Comparison of ENCODE assay signal across 12 mouse cellular contexts in genomic region chr7:100473846-100474454, GRCm38 (mm10). TPM values are rescaled to one million over a fixed set of nuclear protein-coding genes. Genes with fewer than 3 reads are reported as not detected.
"Had no signal": no experiment of that assay in that cellular context is flagged by ENCODE, and none has a peak within 500 bp of the region (broad histone marks: within the 10 kb centered on the region; RNA-seq: fewer than 3 reads in every experiment).

No protein-coding gene starts in this region.

- H3K4me3 ChIP-seq: limb, embryonic 13.5 days; megakaryocyte, embryonic 14.5 days; midbrain, embryonic 15.5 days; neural tube, embryonic 13.5 days had no signal

- ATAC-seq: midbrain, embryonic 15.5 days had no signal

- H3K4me1 ChIP-seq: limb, embryonic 13.5 days; midbrain, embryonic 15.5 days; neural tube, embryonic 13.5 days had no signal

- H3K27ac ChIP-seq: kidney, postnatal 0 days; limb, embryonic 13.5 days; midbrain, embryonic 15.5 days; neural tube, embryonic 13.5 days had no signal

- H3K9me3 ChIP-seq: limb, embryonic 13.5 days; megakaryocyte, embryonic 14.5 days; midbrain, embryonic 15.5 days; neural tube, embryonic 13.5 days had no signal

- H3K4me2 ChIP-seq: limb, embryonic 13.5 days; liver, embryonic 11.5 days; lung, embryonic 14.5 days; midbrain, embryonic 11.5 days; midbrain, embryonic 15.5 days; neural tube, embryonic 13.5 days had no signal

- H3K9ac ChIP-seq: limb, embryonic 13.5 days; lung, embryonic 14.5 days; midbrain, embryonic 15.5 days; neural tube, embryonic 13.5 days had no signal

- DNase-seq: retina, postnatal 1 day; right cerebral cortex, postnatal 4 days; thymus, postnatal 36 days had no signal

- H3K27me3 ChIP-seq: limb, embryonic 13.5 days; midbrain, embryonic 15.5 days; neural tube, embryonic 13.5 days had no signal

RNA-seq across cellular contexts. Expression of gene Ucp3, which starts 1.2 kb away (rescaled TPM):
- total RNA-seq: monocyte, adult 5-6 weeks had no signal
- polyA plus RNA-seq: liver, embryonic 11.5 days; lung, embryonic 14.5 days; midbrain, embryonic 11.5 days; midbrain, embryonic 15.5 days; neural tube, embryonic 13.5 days had no signal
